Mouse (Mus musculus) layer of hippocampus, adult 8-10 months (tissue): ENCODE measurements around the gene Rmdn2. TPM values are rescaled to one million over a fixed set of nuclear protein-coding genes. Genes with fewer than 3 reads are reported as not detected.

Experiments used
- DNase-seq, 2 experiments: peaks; one replicate each; pipeline ENCODE4 v3.0.0; 2022; ENCODE audit warnings: low spot score in 2 of 2
- total RNA-seq, 4 experiments: library from RNA; stranded (reverse); gene quantifications; 2 replicates each; pipeline ENCODE4 v1.2.4; 2022

The Rmdn2 gene
- total RNA-seq = 10 to 100 TPM in 2 of 4 experiments, 1 to 10 TPM in 2; 8.9 to 11.3 (median 10.0) TPM

GRCm38 (mm10) chr17:79611545-79611944, at the start of gene Rmdn2:
Gene Rmdn2 (plus strand): TSS chr17:79611863.
- DNase-seq = no peak

- no peak for DNase-seq
These were observed 48.5 kb upstream of the Rmdn2 start for GRCm38 (mm10) chr17:79563067-79563620.

- no peak for DNase-seq
These were observed 47.9 kb upstream of the Rmdn2 start for GRCm38 (mm10) chr17:79563721-79564120.

DNA sequence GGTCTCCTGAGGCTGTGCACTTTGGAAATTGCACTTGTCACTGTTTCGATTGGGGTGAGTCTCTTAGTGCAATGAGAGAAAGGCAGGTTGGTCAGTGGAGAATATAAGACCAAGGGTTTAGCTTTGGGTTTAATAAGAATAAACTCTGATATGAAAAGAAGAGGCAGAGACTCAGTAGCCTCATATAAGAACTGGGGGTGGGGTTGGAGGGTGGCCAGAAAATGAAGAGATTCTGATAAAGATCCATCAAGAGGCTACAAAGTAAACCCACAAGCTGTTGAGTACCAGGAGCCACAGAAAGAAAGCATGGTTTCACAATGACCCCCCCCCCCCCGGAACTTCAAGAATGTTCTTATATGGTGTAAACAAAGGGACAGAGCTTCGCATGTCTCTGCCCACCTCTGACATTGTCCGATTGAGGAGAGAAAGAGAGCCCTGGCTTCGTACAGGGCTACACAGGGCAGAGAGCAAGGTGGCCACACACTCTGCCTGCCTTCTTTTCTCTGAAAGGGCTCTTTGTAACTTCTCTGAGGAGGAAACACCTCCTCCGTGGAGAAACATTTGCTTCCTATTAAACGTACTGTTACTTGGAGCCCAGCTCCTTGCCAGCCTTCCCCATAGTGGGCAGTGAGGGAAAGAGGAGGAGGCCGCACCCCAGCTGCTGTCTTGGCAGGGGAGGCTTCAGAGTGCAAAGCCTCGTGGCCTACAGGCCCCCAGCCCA, 46.3 kb upstream of the Rmdn2 start:
- no peak for DNase-seq

DNA sequence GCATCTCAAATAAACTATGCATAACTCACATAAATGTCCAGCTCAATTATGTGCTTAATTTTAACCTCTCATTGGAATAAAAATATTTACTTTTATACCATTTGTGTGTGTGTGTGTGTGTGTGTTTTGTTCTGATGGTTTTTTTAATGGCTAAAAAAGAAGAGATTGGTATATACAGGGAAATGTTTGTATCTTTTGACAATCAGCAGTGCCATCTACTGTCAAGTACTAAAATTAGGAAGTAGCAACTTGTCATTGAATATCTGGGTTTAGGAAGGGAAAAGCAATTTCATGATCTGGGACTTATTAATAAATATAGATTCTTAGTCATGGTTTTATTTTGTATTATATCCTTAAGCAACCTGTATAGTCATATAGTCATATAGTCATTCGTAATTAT, 43.3 kb upstream of the Rmdn2 start:
- DNase-seq = no peak

GRCm38 (mm10) chr17:79578328-79578727, 33.3 kb upstream of the Rmdn2 start:
- DNase-seq = no peak

GRCm38 (mm10) chr17:79580264-79580920, 31.3 kb upstream of the Rmdn2 start:
- peak; percentile 40 to 72 for DNase-seq

- no peak for DNase-seq
These were observed 28.2 kb upstream of the Rmdn2 start for GRCm38 (mm10) chr17:79583466-79583865.

DNA sequence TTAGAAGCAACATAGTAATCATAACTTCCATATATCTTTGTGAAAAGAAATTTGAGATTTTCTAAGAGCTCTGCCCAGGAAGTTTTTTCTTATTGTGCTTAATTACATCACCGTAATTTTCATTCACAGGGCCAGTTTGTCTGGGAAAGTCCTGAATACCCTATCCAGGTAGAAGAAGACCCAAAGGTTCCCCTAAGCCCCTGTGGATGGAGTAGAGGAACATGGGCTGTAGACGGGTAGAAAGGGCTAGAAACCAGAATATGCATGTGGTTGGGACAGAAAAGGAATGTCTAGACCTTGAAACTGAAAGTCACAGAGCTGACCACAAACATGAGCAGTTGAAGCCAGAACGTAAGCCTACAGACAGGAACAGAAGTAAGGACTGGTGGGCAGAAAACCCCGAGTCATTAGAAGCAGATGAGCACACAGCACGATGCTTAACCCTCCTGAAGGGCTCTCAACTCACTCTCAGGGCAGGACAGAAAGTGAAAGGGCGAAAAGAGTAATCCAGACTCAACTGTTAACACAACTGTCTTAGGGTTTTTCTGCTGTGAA, 27.3 kb upstream of the Rmdn2 start:
- no peak for DNase-seq

- no peak for DNase-seq
These were observed 21.8 kb upstream of the Rmdn2 start for GRCm38 (mm10) chr17:79589913-79590312.

GRCm38 (mm10) chr17:79595996-79596395, 15.7 kb upstream of the Rmdn2 start:
- DNase-seq = no peak

GRCm38 (mm10) chr17:79598151-79598550, 13.5 kb upstream of the Rmdn2 start:
- DNase-seq = no peak

DNA sequence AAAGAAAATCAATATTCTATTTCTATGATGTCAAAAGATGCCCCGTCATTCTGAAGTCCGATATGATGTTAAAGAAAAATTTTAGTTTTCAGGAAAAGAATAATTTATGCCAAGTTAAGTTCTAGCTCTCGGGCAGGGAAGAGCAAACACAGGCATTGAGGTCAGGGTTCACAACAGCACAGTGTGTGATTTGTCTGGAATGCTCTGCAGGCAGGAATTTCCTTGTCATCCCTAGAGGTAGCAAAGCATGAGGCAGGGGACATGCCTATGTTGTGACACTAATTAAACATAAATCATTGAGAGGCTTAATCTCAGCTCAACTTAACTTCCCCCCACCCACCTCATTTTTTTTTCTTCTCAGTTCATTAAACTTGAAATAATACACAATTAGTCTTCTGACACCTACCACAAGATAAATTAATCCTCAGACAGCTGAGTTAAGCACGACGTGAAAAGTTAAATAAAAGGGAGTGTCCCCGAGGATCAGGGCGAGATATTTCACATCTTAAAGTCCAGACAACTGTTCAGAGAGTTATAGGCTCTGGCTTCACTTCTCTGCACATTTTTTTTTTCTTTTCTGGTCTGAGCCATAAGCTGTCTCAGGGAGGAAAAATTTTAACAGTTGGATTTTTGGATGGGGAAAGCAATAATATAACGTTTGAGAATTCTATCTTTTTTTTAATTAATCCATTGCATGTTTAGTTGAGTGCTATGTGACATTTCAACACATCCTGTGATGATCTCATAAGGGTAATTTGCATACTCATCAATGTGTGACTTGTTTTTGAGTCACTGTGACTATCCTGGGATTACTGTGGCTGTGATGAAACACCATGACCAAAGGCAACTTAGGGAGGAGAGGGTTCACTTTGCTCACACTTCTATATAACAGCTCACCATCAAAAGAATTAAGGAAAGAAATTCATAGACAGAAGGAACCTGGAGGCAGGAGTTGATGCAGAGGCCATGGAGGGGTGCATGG, 12.8 kb upstream of the Rmdn2 start:
- no peak for DNase-seq

GRCm38 (mm10) chr17:79600108-79600507, 11.6 kb upstream of the Rmdn2 start:
- no peak for DNase-seq

GRCm38 (mm10) chr17:79602381-79602780, 9.3 kb upstream of the Rmdn2 start:
- DNase-seq = no peak

GRCm38 (mm10) chr17:79603427-79603826, 8.2 kb upstream of the Rmdn2 start:
- no peak for DNase-seq

GRCm38 (mm10) chr17:79605794-79606193, 5.9 kb upstream of the Rmdn2 start:
- no peak for DNase-seq

DNA sequence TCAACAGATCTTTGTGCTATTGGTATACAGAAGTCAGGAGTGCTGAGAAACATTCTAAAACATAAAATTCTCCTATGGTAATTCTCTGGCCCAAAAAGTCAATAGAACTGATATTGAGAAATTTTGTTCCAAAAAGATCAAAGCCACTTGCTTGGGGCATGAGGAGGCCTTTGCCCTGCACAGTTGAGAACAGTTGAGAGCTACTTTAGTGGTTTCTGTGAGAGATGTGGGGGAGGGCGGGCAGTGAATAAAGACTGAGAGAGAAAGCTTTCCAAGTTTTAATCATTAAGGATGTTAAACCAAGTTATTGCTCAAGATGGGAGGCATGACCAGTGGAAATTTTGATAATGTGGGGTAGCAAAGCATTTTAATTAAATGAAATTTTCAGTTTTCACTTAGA, 2.0 kb upstream of the Rmdn2 start:
- DNase-seq = no peak

DNA sequence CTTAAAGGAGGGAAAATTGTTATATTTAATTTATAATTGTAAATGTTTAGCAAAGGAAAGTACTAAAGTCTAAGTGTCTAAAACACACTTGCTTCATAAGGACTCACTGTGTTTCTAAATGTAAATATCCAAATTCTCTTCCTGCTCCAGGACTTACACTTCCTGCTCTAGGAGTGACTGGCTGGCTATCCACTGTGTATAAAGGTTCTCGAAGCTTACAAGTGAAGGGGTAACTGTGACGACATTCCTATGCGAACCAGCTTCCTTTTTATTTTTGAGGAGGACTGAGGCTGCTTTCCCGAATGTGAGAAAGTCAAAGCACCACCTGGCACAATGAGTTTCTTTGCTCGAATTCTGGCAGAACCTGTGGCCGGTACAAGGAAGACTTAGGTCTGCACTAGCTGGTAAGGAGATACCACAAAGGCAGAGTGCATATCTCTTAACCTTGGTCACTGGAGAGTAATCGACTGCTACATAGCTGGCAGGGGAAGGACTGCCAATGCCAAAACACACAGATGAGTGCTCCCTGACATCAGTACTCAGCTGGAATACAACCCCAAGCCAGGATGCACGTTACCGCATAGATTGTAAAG, 1.4 kb upstream of the Rmdn2 start:
- DNase-seq = no peak

DNA sequence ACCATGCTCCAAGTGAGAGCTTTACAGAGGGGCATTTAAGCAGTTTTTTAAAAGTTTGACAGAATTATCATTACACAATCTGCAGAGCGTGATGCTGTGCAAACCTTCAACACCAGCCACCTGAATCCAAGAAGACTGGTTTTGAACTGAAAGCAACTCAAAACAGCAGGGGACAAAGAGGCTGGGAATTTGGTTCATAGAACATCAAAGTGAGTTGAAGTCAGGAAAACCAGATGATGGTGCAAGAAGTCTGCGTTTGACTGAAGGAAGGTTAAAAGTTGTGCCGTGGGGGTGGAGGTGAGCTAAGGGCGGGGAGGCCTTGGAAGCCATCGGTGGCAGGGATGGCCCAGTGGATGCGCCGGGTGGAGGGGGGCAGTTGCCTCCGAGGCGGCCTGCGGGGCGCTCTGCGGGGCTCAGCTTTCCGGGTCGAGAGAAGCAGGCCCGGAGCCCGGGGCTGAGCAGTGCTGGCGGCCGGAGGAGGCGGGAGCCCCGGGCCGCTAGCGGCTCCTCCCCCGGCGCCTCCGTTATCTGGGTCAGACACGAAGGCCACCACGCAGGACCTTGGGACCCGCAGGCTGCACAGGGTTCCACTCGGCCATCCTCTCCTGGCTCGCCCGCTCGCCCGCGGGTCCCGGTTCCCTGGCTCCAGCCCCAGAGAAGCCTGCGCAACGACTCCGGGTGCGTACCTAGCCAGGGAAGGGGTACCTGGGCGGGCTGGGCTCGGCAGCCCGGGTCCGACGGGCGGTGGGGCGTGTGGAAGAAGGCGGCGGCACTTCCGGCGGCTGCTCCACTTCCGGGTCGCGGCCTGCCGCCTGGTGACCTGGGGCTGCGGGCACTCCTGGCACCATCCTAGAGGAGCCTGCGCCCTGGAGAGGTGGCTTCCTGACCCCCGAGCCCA, 3.3 kb downstream of the Rmdn2 start:
- DNase-seq = peak; percentile 26 to 63
